Mouse (Mus musculus) urinary bladder, postnatal 4 days (tissue): ENCODE data around the gene Mybpc3.

Experiments
- DNase-seq, 2 experiments: peaks; one replicate each; pipeline ENCODE4 v3.0.0; 2021 to 2022; ENCODE audit warnings: low spot score in 2 of 2

The Mybpc3 gene

GRCm38 (mm10) chr2:91117585-91118275, at the start of gene Mybpc3:
Gene Mybpc3, plus strand, starts transcription at chr2:91118144.
- DNase-seq = no peak

GRCm38 (mm10) chr2:91068162-91068871, 49.6 kb upstream of the Mybpc3 start:
- DNase-seq = no peak

GRCm38 (mm10) chr2:91068872-91069165, 49.1 kb upstream of the Mybpc3 start:
- no peak for DNase-seq

- DNase-seq = no peak
These were observed 48.5 kb upstream of the Mybpc3 start for GRCm38 (mm10) chr2:91069306-91070000.

GRCm38 (mm10) chr2:91070076-91070800, 47.7 kb upstream of the Mybpc3 start, which contains the start of gene Slc39a13:
Gene Slc39a13, minus strand, starts transcription at chr2:91070417.
- DNase-seq = peak; percentile 97

- no peak for DNase-seq
These were observed 46.9 kb upstream of the Mybpc3 start for GRCm38 (mm10) chr2:91071059-91071458.

- DNase-seq = no peak
These were observed 45.9 kb upstream of the Mybpc3 start for GRCm38 (mm10) chr2:91072092-91072491.

GRCm38 (mm10) chr2:91077957-91078313, 40.0 kb upstream of the Mybpc3 start:
- DNase-seq = no peak

GRCm38 (mm10) chr2:91078314-91079025, 39.5 kb upstream of the Mybpc3 start:
- no peak for DNase-seq

- no peak for DNase-seq
These were observed 38.9 kb upstream of the Mybpc3 start for GRCm38 (mm10) chr2:91079026-91079384.

- DNase-seq = no peak
These were observed 37.0 kb upstream of the Mybpc3 start for GRCm38 (mm10) chr2:91080784-91081513.

GRCm38 (mm10) chr2:91081775-91082695, 35.9 kb upstream of the Mybpc3 start, which contains the start of gene Spi1:
Gene Spi1, plus strand, starts transcription at chr2:91082390.
- DNase-seq = no peak

GRCm38 (mm10) chr2:91082844-91083243, 35.1 kb upstream of the Mybpc3 start:
- no peak for DNase-seq

GRCm38 (mm10) chr2:91083366-91083940, 34.5 kb upstream of the Mybpc3 start:
- DNase-seq = no peak

- DNase-seq = no peak
These were observed 33.6 kb upstream of the Mybpc3 start for GRCm38 (mm10) chr2:91084179-91084820.

- no peak for DNase-seq
These were observed 32.2 kb upstream of the Mybpc3 start for GRCm38 (mm10) chr2:91085494-91086391.

GRCm38 (mm10) chr2:91086392-91087237, 31.3 kb upstream of the Mybpc3 start:
- DNase-seq = no peak
